Mouse (Mus musculus) forelimb bud, embryonic 11.5 days (tissue): Measurements from ENCODE around the gene Myo16.
A peak's percentile ranks its signal among the peaks of the same experiment; 100 is the strongest.

Source experiments
- DNase-seq: peaks from one replicate; pipeline ENCODE4 v3.0.0-alpha.2; 2012; ENCODE audit warnings: low read depth, low spot score

The Myo16 gene

DNA sequence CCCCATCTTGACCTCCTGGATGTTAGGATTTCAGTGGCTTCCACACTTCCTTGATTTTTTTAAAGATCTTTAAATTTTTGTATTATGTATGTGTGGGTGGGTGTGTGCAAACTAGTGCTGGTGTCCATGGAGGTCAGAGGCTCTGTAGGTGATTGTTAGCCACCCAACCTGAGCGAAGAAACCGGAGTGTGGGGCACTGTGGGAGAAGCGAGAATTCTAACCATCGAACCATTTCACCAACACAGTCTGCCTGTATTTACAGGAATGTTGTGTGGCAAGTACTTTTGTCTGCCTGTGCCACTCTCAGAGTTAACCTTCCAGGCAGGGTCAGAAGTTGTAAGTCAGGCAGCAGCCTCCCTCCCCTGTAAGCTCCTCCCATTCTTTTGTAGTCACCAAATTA, 22.3 kb downstream of the Myo16 start:
- DNase-seq: no peak

DNA sequence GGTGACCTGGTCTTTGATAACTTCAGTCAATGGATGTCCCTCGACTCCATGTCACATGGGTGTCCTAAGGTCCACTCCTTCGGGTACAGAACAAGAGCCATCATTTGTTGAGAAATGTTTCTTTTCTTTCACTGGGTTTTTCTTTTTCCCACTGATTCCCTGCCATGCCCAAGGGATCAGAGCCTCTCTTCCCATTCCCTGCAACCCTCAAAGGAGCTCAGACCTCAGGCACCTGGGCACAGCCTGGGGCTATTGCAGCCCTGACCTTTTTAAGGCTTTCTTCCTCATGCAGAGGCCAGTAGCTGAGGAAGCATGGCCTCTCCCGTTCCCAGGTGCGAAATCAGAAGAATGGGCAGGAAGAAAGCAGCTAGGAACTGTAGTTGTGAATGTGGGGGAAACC, 23.4 kb downstream of the Myo16 start:
- DNase-seq: no peak

DNA sequence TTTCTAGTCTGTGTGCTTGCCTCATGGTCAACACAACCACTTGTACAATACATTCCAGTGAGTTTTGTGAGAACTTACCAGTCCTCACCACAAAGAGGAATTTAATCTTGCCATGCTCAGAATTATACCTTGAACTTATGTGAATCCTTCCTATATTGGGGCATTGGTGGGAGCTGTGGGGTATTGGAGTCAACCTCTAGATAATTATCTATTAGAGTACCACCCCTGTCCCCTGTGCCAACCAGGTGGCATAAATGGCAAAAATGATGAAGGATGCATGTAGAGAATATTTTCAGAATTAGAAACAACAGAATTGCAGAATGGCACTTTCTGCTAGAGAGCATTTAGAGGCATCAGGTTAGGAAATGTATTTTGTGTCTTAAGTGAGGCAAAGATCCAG, 25.3 kb downstream of the Myo16 start:
- DNase-seq: no peak

GRCm38 (mm10) chr8:10190607-10191006, 36.9 kb downstream of the Myo16 start:
- DNase-seq: no peak

GRCm38 (mm10) chr8:10198164-10198563, 44.5 kb downstream of the Myo16 start:
- DNase-seq: no peak

DNA sequence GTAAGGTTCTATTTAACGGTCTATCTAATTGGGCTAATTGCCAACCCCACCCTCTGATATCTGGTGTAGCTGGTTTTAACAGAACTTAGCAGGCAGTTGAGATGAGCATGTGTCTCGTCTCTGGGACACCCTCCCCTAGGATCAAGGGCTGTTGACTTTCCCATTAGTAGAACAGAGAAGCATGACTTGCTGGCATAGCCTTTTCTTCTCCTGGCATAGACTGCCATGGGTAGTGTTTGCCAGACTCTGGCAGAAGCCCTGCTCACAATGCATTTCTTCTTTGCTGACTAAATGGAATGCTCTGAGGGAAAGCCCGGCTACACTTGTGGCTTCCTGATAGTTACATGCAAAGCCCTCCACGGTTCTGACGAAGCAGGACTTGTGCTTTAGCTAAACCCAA, 45.6 kb downstream of the Myo16 start:
- no peak for DNase-seq

GRCm38 (mm10) chr8:10200042-10200441, 46.3 kb downstream of the Myo16 start:
- no peak for DNase-seq

DNA sequence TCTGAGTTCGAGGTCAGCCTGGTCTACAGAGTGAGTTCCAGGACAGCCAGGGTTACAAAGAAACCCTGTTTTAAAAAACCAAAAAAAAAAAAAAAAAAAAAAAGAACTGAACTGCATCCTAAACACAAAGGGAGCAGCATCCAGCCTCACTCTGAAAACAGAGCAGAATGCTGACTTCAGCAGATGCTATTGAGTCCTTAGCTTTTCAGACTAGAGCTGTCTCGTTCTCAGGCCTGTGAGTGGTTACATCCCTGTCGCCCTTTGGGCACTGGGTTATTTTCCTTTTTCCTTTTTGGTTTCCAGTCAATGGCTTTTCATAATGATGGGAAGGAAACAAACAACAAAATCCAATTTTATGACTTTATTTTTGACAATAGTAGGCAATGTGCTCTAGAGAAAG, 61.3 kb downstream of the Myo16 start:
- DNase-seq: no peak

- DNase-seq: no peak
Observed at GRCm38 (mm10) chr8:10219761-10220276, 66.1 kb downstream of the Myo16 start.

DNA sequence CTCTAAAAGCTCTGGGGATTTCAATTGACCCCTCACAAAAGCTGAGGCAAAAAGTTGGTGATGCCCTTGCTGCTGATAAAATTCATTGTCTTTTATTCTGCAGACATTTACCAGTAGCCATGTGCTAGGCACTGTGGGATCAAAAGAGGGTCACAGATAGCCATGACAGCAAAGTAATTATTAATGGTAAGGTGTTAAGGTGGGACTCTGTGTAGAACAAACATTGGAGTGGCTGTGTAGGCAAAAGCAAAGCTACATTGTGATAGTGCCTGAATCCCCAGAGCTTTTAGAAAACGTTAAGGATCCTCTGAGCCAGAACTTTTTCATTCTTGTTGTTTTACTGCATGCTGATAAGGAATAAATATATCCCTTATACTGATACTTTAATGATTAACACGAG, 69.1 kb downstream of the Myo16 start:
- no peak for DNase-seq

DNA sequence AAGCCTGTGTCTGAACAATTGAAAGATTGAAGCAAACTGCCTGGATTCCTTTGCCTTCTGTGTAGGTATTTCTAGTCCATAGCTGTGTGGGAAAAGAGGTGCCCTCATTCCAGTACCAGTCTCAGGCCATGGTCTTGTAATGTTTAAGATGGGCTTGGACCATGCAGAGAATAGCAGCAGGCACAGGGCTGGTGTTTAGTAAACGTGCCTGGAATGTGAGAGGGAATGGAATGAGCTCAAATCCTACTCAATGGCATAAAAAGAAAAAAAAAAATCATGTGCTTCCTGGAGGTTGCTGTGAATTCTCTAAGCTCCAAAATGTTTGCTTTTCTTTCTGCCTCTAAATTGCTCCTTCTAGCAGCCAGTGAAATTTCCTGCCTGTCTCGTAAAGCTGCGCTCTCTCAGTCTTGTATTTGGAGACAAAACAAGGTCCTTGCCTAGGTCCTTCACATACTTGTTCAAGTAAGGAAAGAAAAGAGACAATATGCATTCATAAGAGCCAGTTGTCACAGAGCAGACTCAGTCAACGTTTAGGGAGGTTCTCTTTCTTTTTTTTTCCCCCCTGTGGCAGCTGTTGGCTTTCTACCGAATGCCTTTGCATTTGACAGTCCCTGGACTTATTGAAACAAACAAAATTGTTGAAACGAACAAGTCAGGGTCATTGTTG, 70.0 kb downstream of the Myo16 start:
- DNase-seq: no peak

DNA sequence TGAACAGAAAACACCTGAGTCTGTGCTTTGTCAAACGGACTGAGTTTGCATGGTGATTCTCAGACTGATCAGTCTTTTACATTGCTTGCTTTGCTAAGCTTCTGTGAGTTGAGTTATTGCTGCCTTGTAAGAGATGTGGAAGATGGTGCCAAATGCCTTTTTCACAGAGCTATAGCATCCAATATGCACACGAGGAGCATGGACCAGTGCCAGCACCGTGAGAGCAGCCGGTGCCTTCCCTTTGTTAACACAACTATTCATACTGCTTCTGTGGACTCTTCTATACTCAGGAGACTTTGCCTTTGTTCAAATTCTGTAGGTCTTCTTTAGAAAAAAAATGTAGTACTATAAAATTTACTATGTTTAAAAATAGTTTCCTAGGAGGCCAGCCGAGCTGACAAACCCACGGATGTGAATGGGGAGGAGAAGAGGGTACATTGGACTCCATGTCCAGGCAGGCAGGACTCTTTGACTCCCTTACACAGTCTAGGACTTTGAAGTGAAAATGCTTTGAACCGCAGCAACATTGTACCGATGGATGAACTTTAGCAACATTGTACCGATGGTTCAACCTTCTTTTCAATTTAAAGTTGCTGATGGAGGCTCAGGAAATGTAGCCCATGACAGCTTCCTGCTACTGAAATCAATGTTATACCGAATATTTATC, 70.7 kb downstream of the Myo16 start:
- DNase-seq: no peak

DNA sequence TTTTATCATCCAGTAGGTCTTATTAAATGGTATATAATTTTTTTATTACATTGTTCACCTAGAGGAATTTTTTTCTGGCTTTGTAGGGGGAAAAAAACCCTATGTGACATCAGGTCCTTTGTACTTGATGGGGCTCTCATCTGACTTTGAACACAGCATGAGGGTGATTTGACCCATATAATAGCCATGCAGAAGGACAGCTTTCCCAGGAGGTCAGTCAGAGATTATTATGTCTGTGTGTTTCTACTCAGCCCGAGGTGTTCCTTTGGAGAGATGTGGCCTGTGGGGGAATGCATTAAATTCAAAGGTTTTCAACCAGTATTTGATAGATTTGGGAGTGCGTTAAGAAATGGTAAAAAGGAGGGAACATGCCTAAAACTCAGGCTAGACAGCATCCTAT, 71.3 kb downstream of the Myo16 start:
- DNase-seq: no peak

- peak; percentile 70 for DNase-seq
Observed at GRCm38 (mm10) chr8:10230746-10231369, 77.1 kb downstream of the Myo16 start.

- DNase-seq: no peak
Observed at GRCm38 (mm10) chr8:10234516-10234915, 80.8 kb downstream of the Myo16 start.

DNA sequence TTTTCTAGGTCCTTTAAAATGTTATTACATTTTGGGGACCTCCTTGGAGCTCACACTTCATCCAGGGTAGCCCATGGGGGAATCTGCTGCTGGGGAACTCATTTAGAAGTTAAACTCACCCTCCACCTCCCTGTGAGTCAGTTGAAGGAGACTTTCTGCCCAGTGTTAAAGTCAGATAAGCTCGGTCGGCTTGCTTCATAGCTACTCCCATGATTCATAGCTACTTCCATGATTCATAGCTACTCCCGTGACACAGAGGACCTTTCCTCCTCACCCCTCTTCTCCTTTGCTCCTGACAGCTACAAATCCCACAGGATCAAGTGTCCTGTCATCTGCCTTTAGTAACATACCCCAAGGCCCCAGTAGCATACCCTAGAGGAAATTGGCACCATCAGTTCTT, 89.6 kb downstream of the Myo16 start:
- no peak for DNase-seq

DNA sequence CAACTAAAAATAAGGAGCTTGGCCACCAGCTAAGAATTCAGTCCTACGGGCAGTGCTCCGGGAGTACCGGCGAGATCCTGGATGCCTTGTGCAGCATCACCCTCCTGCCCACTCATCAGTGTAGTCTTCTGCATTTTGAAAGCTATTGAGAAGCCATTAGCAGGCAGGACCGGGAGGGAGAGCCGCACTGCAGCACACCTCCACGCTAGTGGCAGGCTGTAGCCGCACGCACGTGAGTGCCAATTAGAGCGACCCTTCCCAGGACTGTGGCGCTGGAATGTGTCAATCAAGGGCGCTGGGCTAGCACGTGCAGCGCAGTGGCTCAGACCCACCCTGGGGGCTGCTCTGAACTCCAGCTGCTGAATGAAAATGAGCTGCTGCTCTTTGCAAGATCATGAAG, 95.4 kb downstream of the Myo16 start:
- DNase-seq: peak; percentile 64

- DNase-seq: peak; percentile 12
Observed at GRCm38 (mm10) chr8:10255741-10256140, 102.0 kb downstream of the Myo16 start.

GRCm38 (mm10) chr8:10256563-10256962, 102.9 kb downstream of the Myo16 start:
- DNase-seq: no peak

DNA sequence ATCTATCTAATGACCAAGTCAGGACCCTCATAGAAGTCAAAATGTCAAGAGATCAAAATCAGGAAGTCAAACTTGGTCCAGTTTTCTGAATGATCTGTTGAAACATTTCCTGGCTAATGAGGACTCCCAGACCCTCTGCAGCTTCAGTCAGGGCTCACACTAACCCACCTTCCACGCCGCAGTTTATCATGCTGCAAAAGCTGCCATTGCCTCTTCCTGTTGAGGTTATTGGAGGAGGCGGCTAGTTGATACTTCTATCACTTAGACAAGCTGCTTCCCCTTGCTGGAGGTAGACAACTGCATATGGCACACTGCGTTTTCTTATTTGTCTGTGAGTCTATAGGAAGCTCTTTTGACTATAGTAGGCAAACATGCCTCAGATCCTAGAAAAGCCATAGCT, 116.4 kb downstream of the Myo16 start:
- DNase-seq: no peak

DNA sequence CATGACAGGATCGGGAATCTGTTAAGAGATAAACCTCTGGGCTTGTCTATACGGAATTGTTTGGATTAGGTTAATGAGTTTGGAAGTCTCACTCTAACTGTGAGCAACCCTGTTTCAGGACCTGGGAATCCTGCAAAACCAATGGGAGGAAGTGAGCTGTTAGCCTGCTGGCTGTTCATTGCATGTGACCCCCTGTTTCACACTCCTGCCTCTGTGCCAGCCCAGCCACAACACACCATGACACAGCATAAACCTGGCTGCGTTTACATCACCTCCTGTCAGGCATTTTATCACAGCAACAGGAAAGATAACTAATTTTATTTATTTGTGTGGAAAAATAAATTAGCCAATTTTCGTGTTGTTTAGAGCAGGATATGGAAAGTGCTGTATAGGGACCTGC, 138.9 kb downstream of the Myo16 start:
- no peak for DNase-seq

DNA sequence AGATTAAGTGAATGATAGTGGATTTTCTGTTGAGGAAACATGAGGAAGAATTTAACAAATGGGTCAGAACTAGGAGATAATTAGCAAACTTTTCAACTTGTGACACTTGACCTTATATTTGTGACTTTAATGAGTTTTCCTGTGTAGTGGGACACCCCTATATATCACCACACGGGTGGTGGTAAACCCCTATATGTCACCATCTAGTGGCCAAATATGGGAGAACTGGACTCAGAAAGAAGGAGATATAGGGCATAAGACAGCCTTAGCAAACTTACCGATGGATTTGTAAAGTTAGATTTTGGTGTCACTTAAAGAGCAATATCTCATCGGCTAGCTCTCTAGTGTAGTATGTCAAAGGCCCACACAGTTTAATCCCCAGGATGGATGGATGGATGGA, 147.1 kb downstream of the Myo16 start:
- no peak for DNase-seq

DNA sequence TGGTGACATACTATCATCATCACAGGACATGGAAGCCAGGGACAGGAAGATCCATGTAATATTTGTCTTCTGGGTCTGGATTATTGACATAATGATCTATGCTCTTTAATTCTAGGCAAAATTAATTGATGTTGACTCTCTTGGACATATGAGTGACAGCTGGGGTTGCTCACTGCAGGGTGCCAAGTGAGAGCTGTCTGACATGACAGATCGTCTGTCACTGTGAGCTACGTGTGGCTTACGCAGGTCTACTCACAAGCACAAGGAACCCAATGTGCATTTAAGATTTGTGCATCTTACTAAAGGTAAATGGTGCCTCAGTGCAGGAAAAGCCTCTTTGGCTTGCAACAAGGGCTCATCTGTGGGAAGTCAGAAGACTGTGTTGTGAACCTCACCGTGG, 149.3 kb downstream of the Myo16 start:
- no peak for DNase-seq
